Mouse (Mus musculus): ENCODE results near the gene Mapk8ip1. TPM values are rescaled to one million over a fixed set of nuclear protein-coding genes. Genes with fewer than 3 reads are reported as not detected.

Gene Mapk8ip1
- polyA plus RNA-seq, 1 experiment, result 0.25 TPM

DNA sequence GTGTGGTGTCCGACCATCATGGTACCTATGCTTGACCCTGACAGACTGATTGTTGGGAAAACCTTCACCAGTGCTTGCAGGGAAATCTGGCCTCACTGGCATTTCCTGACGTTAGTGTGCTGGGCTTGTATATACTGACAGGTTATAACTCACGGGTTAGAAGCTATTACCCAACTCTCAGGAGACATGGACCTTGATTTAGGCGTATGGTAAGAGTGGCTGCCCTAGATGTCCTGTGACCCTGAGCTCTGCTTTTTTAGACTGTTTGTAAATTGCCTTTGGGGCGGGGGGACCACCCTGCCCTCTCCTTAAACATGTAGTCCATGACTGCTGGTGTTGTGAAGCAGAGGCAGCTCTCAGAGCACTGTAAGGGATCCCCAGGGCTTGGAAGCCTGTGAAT, 50.4 kb downstream of the Mapk8ip1 start:
- Histone ChIP-seq H3K27ac (ENCODE audit: insufficient read depth, low read depth, low read length) (no peak overlapping the region), H3K4me3 (ENCODE audit: insufficient read depth, low read length) (no peak overlapping the region)

DNA sequence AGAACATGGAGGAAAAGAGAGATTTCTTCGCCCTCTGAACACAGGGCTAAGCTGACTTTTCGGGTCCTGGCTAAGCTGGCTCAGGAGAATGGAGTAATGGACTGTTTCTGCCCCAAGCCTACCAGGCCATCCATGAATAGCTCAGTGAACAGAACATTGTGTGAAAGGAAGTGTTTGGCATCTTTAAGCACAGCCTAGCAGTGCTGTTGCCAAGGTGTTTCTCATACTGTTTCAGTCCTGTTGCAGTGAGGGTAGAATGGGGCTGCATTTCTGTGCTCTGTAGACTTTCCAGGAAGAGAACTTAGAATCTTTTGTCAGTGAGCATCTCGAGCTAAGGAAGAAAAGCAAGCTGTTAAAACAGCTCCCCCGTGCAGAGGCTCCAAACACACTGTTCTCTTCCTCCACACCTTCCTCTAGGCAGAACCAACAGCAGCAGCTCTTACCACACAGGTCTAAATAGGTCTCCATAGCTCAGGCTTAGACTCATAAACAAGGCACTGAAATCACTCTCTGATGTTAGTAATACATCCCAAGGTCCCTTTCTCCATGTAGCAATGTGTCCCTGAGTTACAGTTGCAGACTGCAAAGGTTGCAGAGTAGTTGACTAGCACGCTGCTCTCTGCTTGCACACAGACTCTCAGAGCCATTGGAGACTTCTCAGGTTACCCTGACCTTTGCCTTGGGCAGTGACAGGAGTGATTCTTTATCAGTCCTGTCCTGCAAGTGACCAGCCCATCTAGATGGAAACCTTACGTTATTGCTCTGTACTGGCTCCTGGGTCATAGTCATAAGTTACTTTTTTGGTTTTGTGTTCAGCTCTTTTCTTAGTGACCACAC, 51.3 kb downstream of the Mapk8ip1 start:
- Histone ChIP-seq H3K4me1 (ENCODE audit: control insufficient read depth, insufficient read depth, low read length) (no peaks in the 10 kb centered on the region), H3K27ac (ENCODE audit: insufficient read depth, low read depth, low read length) (no peak overlapping the region), H3K4me3 (ENCODE audit: insufficient read depth, low read length) (no peak overlapping the region)
- TF ChIP-seq POLR2A (IDR thresholded peaks at IDR 0.05; ENCODE audit: borderline replicate concordance, low read depth, low read length), result no peak
- TF ChIP-seq CTCF (IDR thresholded peaks at IDR 0.05; ENCODE audit: low read depth, low read length), result no peak

More for the DNA sequence above, 50.4 kb downstream of the Mapk8ip1 start:
- TF ChIP-seq POLR2A (IDR thresholded peaks at IDR 0.05; ENCODE audit: borderline replicate concordance, low read depth, low read length), result no peak
- TF ChIP-seq CTCF (IDR thresholded peaks at IDR 0.05; ENCODE audit: low read depth, low read length), result no peak
- H3K4me1 ChIP-seq (ENCODE audit: control insufficient read depth, insufficient read depth, low read length), result no peaks in the 10 kb centered on the region

DNA sequence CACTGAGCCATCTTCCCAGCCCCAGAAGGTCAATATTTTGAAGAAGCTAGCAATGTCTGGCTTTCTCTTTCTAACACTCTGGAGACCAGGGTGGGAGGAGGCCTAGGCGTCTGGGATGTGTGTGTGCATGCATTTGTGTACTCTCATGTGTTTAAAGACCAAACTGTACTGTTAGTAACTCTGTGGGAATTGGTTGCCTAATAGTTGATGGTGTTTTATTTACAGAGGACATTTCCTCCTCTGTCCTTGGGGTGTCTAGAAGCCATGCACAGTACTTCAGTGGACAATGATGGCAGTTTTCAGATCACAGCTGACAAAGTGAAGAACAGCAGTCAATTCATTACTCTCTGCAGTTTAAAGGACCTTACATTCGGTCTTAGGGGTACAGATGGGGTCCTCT, 53.9 kb downstream of the Mapk8ip1 start:
- peaks cover 2% of the 10 kb centered on the region for H3K4me1 ChIP-seq (ENCODE audit: control insufficient read depth, insufficient read depth, low read length)
- TF ChIP-seq POLR2A (IDR thresholded peaks at IDR 0.05; ENCODE audit: borderline replicate concordance, low read depth, low read length) (no peak), CTCF (IDR thresholded peaks at IDR 0.05; ENCODE audit: low read depth, low read length) (no peak)
- H3K27ac ChIP-seq (ENCODE audit: insufficient read depth, low read depth, low read length), result no peak overlapping the region
- no peak overlapping the region for H3K4me3 ChIP-seq (ENCODE audit: insufficient read depth, low read length)

DNA sequence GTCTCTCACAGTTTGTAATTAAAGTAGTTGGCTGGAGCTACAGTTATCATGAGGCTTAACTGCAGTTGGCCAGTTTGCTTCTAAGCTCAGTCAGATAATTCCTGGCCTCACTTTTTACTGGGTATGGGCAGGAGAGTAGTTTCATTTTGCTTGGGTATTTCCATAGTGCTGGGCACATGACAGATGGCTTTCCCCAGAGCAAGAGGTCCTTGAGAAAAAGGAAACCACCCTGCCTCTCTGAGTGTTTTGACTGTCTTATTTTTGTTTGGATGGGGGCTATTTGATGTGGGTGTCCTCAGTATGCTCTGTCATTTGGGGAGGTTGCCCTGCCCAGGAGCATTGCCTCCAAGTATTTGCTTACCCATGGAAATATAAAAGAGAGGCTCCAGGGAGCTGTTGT, 58.6 kb downstream of the Mapk8ip1 start:
- Histone ChIP-seq H3K4me3 (ENCODE audit: insufficient read depth, low read length) (no peak overlapping the region), H3K27ac (ENCODE audit: insufficient read depth, low read depth, low read length) (no peak overlapping the region), H3K4me1 (ENCODE audit: control insufficient read depth, insufficient read depth, low read length) (peaks cover 4% of the 10 kb centered on the region)
- no peak for TF ChIP-seq POLR2A (IDR thresholded peaks at IDR 0.05; ENCODE audit: borderline replicate concordance, low read depth, low read length)
- TF ChIP-seq CTCF (IDR thresholded peaks at IDR 0.05; ENCODE audit: low read depth, low read length), result no peak

Other genes starting within 250 kb of the Mapk8ip1 start
- 14.3 and 17.7 TPM in 2 replicates for gene Pex16, start 26.6 kb downstream of the Mapk8ip1 start, polyA plus RNA-seq (2012; ENCODE audit: insufficient read depth, insufficient read length, missing spikeins)
- gene Large2, start 26.4 kb downstream of the Mapk8ip1 start, polyA plus RNA-seq (2012; ENCODE audit: insufficient read depth, insufficient read length, missing spikeins), result not detected in 2 replicates
- gene 1700029I15Rik, start 18.7 kb downstream of the Mapk8ip1 start, polyA plus RNA-seq (2012; ENCODE audit: insufficient read depth, insufficient read length, missing spikeins), result 1.1 and 1.7 TPM in 2 replicates
- gene Cry2, start 32.8 kb upstream of the Mapk8ip1 start, polyA plus RNA-seq (2012; ENCODE audit: insufficient read depth, insufficient read length, missing spikeins), result 5.4 and 5.8 TPM in 2 replicates
- gene Slc35c1, start 59.3 kb upstream of the Mapk8ip1 start, polyA plus RNA-seq (2012; ENCODE audit: insufficient read depth, insufficient read length, missing spikeins), result 22.8 and 27.4 TPM in 2 replicates
- 1.6 and 1.7 TPM in 2 replicates for gene Chst1, start 198.4 kb upstream of the Mapk8ip1 start, polyA plus RNA-seq (2012; ENCODE audit: insufficient read depth, insufficient read length, missing spikeins)